Comparison of ENCODE assay signal across 13 mouse cellular contexts in genomic region chr5:81218500-81219057, GRCm38 (mm10).
DNase-seq lines count a peak whose midpoint lies in the region; ATAC-seq lines count a peak whose summit lies in the region.
"Had no signal": no experiment of that assay in that cellular context is flagged by ENCODE, and none has a peak within 500 bp of the region (broad histone marks: within the 10 kb centered on the region; RNA-seq: fewer than 3 reads in every experiment).

No protein-coding gene starts in this region.

- no peaks in the 10 kb centered on the region for H3K36me3 ChIP-seq in hindbrain, embryonic 13.5 days
- H3K36me3 ChIP-seq in midbrain, embryonic 13.5 days, result no peaks in the 10 kb centered on the region
- H3K36me3 ChIP-seq in kidney, embryonic 15.5 days, result no peaks in the 10 kb centered on the region
- H3K36me3 ChIP-seq: lung, embryonic 15.5 days had no signal

- peaks cover 5% of the 10 kb centered on the region for H3K4me1 ChIP-seq in hindbrain, embryonic 13.5 days (replicated peaks)
- H3K4me1 ChIP-seq in midbrain, embryonic 13.5 days (replicated peaks), result peaks cover 10% of the 10 kb centered on the region
- no peaks in the 10 kb centered on the region for H3K4me1 ChIP-seq in kidney, embryonic 15.5 days
- H3K4me1 ChIP-seq: lung, embryonic 15.5 days had no signal

- ATAC-seq in hindbrain, embryonic 13.5 days (ENCODE audit: low FRiP score), result peak; percentile 84
- ATAC-seq in midbrain, embryonic 13.5 days, result peak; percentile 82
- ATAC-seq in kidney, embryonic 15.5 days (replicated peaks; ENCODE audit: low FRiP score), result no peak
- ATAC-seq: CD4-positive, CD25-positive, alpha-beta regulatory T cell, adult 4 months; intestine, postnatal 0 days had no signal

- peak; percentile 2 for DNase-seq in retina, postnatal 1 day
- no peak for DNase-seq in retina, embryonic 14.5 days (ENCODE audit: low spot score)
- no peak for DNase-seq in ovary, postnatal 10 days (ENCODE audit: low spot score)
- no peak for DNase-seq in right cerebral cortex, postnatal 4 days
- DNase-seq: adrenal gland, postnatal 25 days; heart, adult 2 months; heart, postnatal 10 days had no signal

- H3K9me3 ChIP-seq in hindbrain, embryonic 13.5 days, result no peaks in the 10 kb centered on the region
- H3K9me3 ChIP-seq in midbrain, embryonic 13.5 days, result no peaks in the 10 kb centered on the region
- no peaks in the 10 kb centered on the region for H3K9me3 ChIP-seq in kidney, embryonic 15.5 days (replicated peaks)
- H3K9me3 ChIP-seq: lung, embryonic 15.5 days had no signal

- H3K27ac ChIP-seq in hindbrain, embryonic 13.5 days, result peak overlapping the region; percentile 48; the same call in 1 of the 2 replicates
- no peak overlapping the region for H3K27ac ChIP-seq in midbrain, embryonic 13.5 days
- H3K27ac ChIP-seq in kidney, embryonic 15.5 days, result no peak overlapping the region
- H3K27ac ChIP-seq: heart, adult 2 months; lung, embryonic 15.5 days had no signal

- no peak overlapping the region for H3K4me2 ChIP-seq in hindbrain, embryonic 13.5 days
- no peak overlapping the region for H3K4me2 ChIP-seq in midbrain, embryonic 13.5 days (replicated peaks)
- no peak overlapping the region for H3K4me2 ChIP-seq in kidney, embryonic 15.5 days
- H3K4me2 ChIP-seq: lung, embryonic 15.5 days had no signal

- no peak overlapping the region for H3K9ac ChIP-seq in hindbrain, embryonic 13.5 days
- H3K9ac ChIP-seq in midbrain, embryonic 13.5 days (replicated peaks), result no peak overlapping the region
- H3K9ac ChIP-seq in kidney, embryonic 15.5 days, result no peak overlapping the region
- H3K9ac ChIP-seq: lung, embryonic 15.5 days had no signal

- 37% methylated on average over 2 of the region's 2 CpGs for WGBS in hindbrain, embryonic 13.5 days
- WGBS in midbrain, embryonic 13.5 days, result 38% methylated on average over 2 of the region's 2 CpGs
- 80% methylated on average over 2 of the region's 2 CpGs for WGBS in kidney, embryonic 15.5 days

- no peaks in the 10 kb centered on the region for H3K27me3 ChIP-seq in hindbrain, embryonic 13.5 days
- H3K27me3 ChIP-seq in midbrain, embryonic 13.5 days, result no peaks in the 10 kb centered on the region
- H3K27me3 ChIP-seq in kidney, embryonic 15.5 days, result no peaks in the 10 kb centered on the region
- H3K27me3 ChIP-seq: lung, embryonic 15.5 days had no signal

- no peak overlapping the region for H3K4me3 ChIP-seq in hindbrain, embryonic 13.5 days
- H3K4me3 ChIP-seq in midbrain, embryonic 13.5 days (replicated peaks), result no peak overlapping the region
- no peak overlapping the region for H3K4me3 ChIP-seq in kidney, embryonic 15.5 days (replicated peaks)
- H3K4me3 ChIP-seq: heart, adult 2 months; lung, embryonic 15.5 days had no signal
